Mouse (Mus musculus) monocyte, adult 59 days (primary cell): Measurements from ENCODE around the gene 4930438A08Rik. TPM values are rescaled to one million over a fixed set of nuclear protein-coding genes. Genes with fewer than 3 reads are reported as not detected.

Experiments used
- total RNA-seq, 2 experiments: library from RNA; stranded (reverse); gene quantifications; one replicate each; pipeline ENCODE4 v1.2.4; 2023

Gene 4930438A08Rik
- total RNA-seq, result not detected

DNA sequence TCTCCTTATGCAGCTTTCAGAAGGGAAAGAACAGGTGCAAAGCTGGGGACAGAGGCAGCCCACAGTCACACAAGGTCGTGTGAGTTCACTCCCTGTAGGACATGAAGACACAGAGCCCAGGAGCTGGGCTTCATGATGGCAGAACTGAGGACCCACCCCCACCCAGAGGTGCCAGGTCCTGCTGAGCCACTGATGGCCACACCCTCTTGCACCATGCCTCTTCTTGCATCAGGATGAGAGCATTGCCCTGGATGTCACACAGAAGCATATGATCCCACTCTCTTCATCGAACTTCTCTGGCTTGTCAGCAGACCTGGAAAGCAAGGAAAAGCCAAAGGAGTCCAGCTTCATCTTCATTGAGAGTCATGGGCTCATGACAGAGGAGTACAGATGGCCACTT is at the start of gene 4930438A08Rik:
Gene 4930438A08Rik (plus strand): TSS at position 228 of the 400 bp plus-strand sequence.

DNA sequence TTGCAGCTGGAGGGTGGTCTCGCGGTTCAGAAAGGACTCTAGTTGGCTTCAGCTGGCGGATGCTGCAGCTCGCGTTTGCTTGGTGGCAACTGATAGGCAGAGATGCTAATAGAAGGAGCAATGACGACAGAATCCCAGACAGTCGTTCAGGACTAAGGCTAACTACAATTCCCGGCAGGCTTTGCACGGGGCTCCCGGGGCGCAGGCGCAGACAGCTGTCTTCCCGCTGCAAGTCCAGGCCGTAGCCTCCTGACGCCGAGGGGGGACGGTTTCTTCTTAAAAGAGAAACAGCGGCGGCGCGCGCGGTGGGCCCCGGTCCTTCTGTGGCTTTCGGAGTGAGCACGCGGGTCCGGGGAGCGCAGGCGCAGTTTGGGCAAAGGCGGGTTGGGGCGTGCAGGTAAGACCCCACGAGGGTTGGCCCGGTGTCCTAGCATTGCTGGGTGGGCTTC is 32.3 kb downstream of the 4930438A08Rik start, which contains the start of gene Zfp692:
Gene Zfp692 (plus strand): TSS at position 210 of the 449 bp plus-strand sequence.

DNA sequence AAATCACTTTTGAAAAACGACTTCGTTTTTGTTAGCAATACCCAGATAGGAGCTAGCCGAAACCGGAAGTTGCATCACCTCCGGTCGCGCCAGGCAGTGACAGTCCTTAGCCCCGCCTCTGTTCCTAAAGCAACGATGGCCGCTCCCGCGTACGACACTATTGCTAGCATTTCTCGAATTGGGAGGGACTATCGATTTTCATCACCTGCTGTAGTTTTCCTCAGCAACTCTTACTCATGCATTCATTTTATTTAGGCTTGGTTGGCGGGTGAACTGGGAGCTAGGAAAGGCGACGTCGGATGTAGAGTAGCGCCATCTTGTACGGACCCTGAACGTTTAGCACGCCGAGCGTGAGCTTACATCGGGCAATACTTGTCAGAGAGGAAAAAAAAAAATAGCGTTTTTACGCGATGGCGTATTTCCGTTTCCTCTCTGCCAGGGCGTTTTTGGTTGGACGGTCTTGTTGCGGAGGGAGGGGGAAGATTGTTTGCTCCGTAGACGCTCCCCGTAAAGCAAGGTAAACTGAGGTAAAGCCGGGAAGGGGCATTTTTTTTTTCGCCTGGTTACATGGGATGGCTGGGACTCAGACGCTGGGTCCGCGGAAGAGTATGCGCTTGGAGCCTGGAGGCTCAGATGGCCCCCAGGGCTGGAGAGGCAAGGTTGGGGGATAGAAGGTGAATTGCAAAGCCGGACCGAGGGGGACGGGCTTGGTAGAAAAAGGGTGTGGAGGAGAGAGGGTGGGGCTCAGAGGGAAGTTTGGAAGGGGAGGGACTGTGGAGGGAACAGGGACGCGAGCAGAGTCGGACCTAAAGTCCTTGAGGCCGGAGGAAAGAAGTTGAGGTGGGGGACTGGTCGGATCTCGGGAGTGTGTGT is 55.9 kb downstream of the 4930438A08Rik start, which contains the start of the genes Zfp672 and Sh3bp5l:
Gene Zfp672 (minus strand): TSS at position 64 of the 873 bp plus-strand sequence.
Gene Sh3bp5l (plus strand): TSS at position 449 of the 873 bp plus-strand sequence.

Other genes with a start within 250 kb of the 4930438A08Rik start
- gene Gm12248, start 181.7 kb upstream of the 4930438A08Rik start, total RNA-seq, result not detected
- 10 to 100 TPM; 57.2 to 59.1 TPM for gene Cnot8, start 170.6 kb upstream of the 4930438A08Rik start, total RNA-seq
- 10 to 100 TPM in 1 of 2 experiments, 1 to 10 TPM in 1; 9.2 to 11.2 TPM for gene Gemin5, start 106.3 kb upstream of the 4930438A08Rik start, total RNA-seq
- 10 to 100 TPM; 22.9 to 24.6 TPM for gene Mrpl22, start 103.1 kb upstream of the 4930438A08Rik start, total RNA-seq
- 10 to 100 TPM; 20.8 to 21.2 TPM for gene Igtp, start 75.2 kb upstream of the 4930438A08Rik start, total RNA-seq
- 10 to 100 TPM; 17.7 to 23.9 TPM for gene Irgm2, start 75.2 kb upstream of the 4930438A08Rik start, total RNA-seq
- 10 to 100 TPM; 15.4 to 16.2 TPM for gene Zfp692, start 32.3 kb downstream of the 4930438A08Rik start, total RNA-seq
- 10 to 100 TPM; 16.7 to 17.2 TPM for gene Zfp672, start 55.5 kb downstream of the 4930438A08Rik start, total RNA-seq
- 10 to 100 TPM; 18.2 to 26.0 TPM for gene Sh3bp5l, start 55.9 kb downstream of the 4930438A08Rik start, total RNA-seq
- not detected for gene Lypd8, start 104.2 kb downstream of the 4930438A08Rik start, total RNA-seq
- not detected for gene 1810065E05Rik, start 146.3 kb downstream of the 4930438A08Rik start, total RNA-seq
- gene Gm12253, start 157.8 kb downstream of the 4930438A08Rik start, total RNA-seq, result not detected
- gene Lypd9, start 178.1 kb downstream of the 4930438A08Rik start, total RNA-seq, result not detected
- gene Olfr30, start 187.5 kb downstream of the 4930438A08Rik start, total RNA-seq, result not detected
- gene Olfr332, start 217.8 kb downstream of the 4930438A08Rik start, total RNA-seq, result not detected
- gene Olfr331, start 227.8 kb downstream of the 4930438A08Rik start, total RNA-seq, result not detected